Mouse (Mus musculus) embryonic facial prominence, embryonic 11.5 days (tissue): ENCODE results near the gene Kcnma1. TPM values are rescaled to one million over a fixed set of nuclear protein-coding genes. Genes with fewer than 3 reads are reported as not detected.

Experiments used
- ATAC-seq: fragments of 200-750 bp; cut with Nextera tagmentation; replicated peaks from 2 replicates; pipeline ENCODE4 v1.8.0; 2017; ENCODE audit warnings: low read depth; ENCODE audit not compliant: insufficient number of reproducible peaks, low FRiP score, low TSS enrichment
- DNase-seq: peaks from one replicate; pipeline ENCODE4 v3.0.0-alpha.2; 2015; ENCODE audit warnings: low spot score
- H3K27ac ChIP-seq: fragments of 300-500 bp; sonication (generic); replicated peaks from 2 replicates; pipeline ENCODE4 v1.5.1; 2014; ENCODE audit warnings: mild to moderate bottlenecking, low read depth, low read length, control low read depth
- H3K27me3 ChIP-seq: fragments of 300-500 bp; sonication (generic); 2 replicates; pipeline ENCODE4 v1.6.1; 2014; ENCODE audit warnings: mild to moderate bottlenecking, low read length, moderate library complexity, mixed read lengths; ENCODE audit not compliant: control insufficient read depth, insufficient read depth
- H3K36me3 ChIP-seq: fragments of 300-500 bp; sonication (generic); replicated peaks from 2 replicates; pipeline ENCODE4 v1.6.1; 2014; ENCODE audit warnings: low read depth, mild to moderate bottlenecking, low read length, moderate library complexity, mixed read lengths; ENCODE audit not compliant: control insufficient read depth, insufficient read depth
- H3K4me1 ChIP-seq: fragments of 300-500 bp; sonication (generic); 2 replicates; pipeline ENCODE4 v1.6.1; 2014; ENCODE audit warnings: low read length, mixed read lengths; ENCODE audit not compliant: control insufficient read depth, insufficient read depth
- H3K4me2 ChIP-seq: fragments of 300-500 bp; sonication (generic); 2 replicates; pipeline ENCODE4 v1.6.1; 2014; ENCODE audit warnings: low read depth, mild to moderate bottlenecking, control low read depth, low read length, moderate library complexity
- H3K4me3 ChIP-seq: fragments of 300-500 bp; sonication (generic); 2 replicates; pipeline ENCODE4 v1.5.1; 2014; ENCODE audit warnings: low read depth, low read length, control low read depth
- H3K9ac ChIP-seq: fragments of 300-500 bp; sonication (generic); replicated peaks from 2 replicates; pipeline ENCODE4 v1.6.1; 2014; ENCODE audit warnings: mild to moderate bottlenecking, control low read depth, low read length
- H3K9me3 ChIP-seq: fragments of 300-500 bp; sonication (generic); replicated peaks from 2 replicates; pipeline ENCODE4 v1.6.1; 2016; ENCODE audit warnings: mild to moderate bottlenecking, low read length, inconsistent platforms, mixed read lengths; ENCODE audit not compliant: control insufficient read depth
- polyA plus RNA-seq: library from polyadenylated mRNA; unstranded; fragments of >200 nt; fragmentation: Nextera tagmentation; extraction: Ambion mirVana; gene quantifications from 2 replicates; pipeline ENCODE4 v1.2.1, GENCODE M21; 2014

The Kcnma1 gene
- polyA plus RNA-seq, 1 experiment from 2014 or later, result 0.87 TPM

- Histone ChIP-seq H3K27ac (no peak overlapping the region), H3K27me3 (no peaks in the 10 kb centered on the region), H3K36me3 (no peaks in the 10 kb centered on the region), H3K9me3 (no peaks in the 10 kb centered on the region), H3K4me1 (no peaks in the 10 kb centered on the region), H3K4me2 (no peak overlapping the region), H3K9ac (no peak overlapping the region), H3K4me3 (no peak overlapping the region)
- ATAC-seq (no peak), DNase-seq (no peak)
Measured at GRCm38 (mm10) chr14:23243857-23244256, 770.4 kb downstream of the Kcnma1 start.

Other genes starting within 250 kb of the Kcnma1 start
- gene Dlg5, start 231.4 kb upstream of the Kcnma1 start, polyA plus RNA-seq, result 35.9 and 36.0 TPM in 2 replicates